Mouse (Mus musculus) cortical plate, adult 2 months (tissue): ENCODE data around the gene Foxj3.

Experiments used
- CTCF ChIP-seq: fragments of 200-500 bp; IDR thresholded peaks from 2 replicates; pipeline ENCODE4 v1.5.1; 2011; ENCODE audit warnings: mild to moderate bottlenecking, control low read depth, low read length; ENCODE audit not compliant: insufficient read depth; ENCODE audit errors: extremely low read depth
- POLR2A ChIP-seq: fragments of 200-500 bp; IDR thresholded peaks from 2 replicates; pipeline ENCODE4 v1.6.1; 2011; ENCODE audit warnings: mild to moderate bottlenecking, low read length, control low read depth; ENCODE audit not compliant: insufficient read depth; ENCODE audit errors: extremely low read depth

- TF ChIP-seq POLR2A, result no peak
- TF ChIP-seq CTCF, result no peak
Observed at GRCm38 (mm10) chr4:119662151-119662550, 125.3 kb downstream of the Foxj3 start.
